Comparison of ENCODE assay signal across 20 mouse cellular contexts in the genomic region with DNA sequence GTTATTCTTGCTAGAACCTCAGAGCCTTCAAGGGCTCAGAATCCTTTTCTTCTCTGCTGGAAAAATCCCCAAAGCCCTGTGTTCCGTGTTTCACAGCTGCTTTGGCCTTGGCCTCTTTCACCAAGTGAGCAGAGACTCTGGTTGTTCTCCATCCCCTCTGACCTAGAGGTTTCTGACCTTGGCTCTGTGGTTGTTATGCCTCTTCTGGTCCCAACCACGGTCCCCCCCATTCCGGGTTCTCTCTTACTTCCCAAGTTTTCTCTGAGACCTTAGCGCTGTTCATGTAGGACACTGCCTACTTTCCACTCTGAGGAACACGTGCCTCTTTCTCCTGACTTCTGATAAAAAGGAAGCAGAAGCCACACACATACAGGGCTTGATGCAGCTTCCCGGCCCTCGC. TPM values are rescaled to one million over a fixed set of nuclear protein-coding genes. Genes with fewer than 3 reads are reported as not detected.
DNase-seq lines count a peak whose midpoint lies in the region; ATAC-seq lines count a peak whose summit lies in the region.
"Had no signal": no experiment of that assay in that cellular context is flagged by ENCODE, and none has a peak within 500 bp of the region (broad histone marks: within the 10 kb centered on the region; RNA-seq: fewer than 3 reads in every experiment).

No protein-coding gene starts in this region.

- H3K4me1 ChIP-seq in midbrain, embryonic 16.5 days (ENCODE audit: control insufficient read depth, insufficient read depth, low read length) = no peaks in the 10 kb centered on the region
- H3K4me1 ChIP-seq: hindbrain, embryonic 10.5 days; hindbrain, embryonic 15.5 days had no signal

- no peaks in the 10 kb centered on the region for H3K27me3 ChIP-seq in midbrain, embryonic 16.5 days (ENCODE audit: control insufficient read depth, insufficient read depth, low read depth, low read length)
- H3K27me3 ChIP-seq: CH12.LX; embryonic facial prominence, embryonic 13.5 days; hindbrain, embryonic 15.5 days; Patski had no signal

- H3K9ac ChIP-seq in midbrain, embryonic 16.5 days (ENCODE audit: low read depth, low read length) = no peak overlapping the region
- H3K9ac ChIP-seq: embryonic facial prominence, embryonic 13.5 days; hindbrain, embryonic 15.5 days had no signal

- no peaks in the 10 kb centered on the region for H3K36me3 ChIP-seq in midbrain, embryonic 16.5 days (ENCODE audit: control insufficient read depth, insufficient read depth, low read length)
- H3K36me3 ChIP-seq: embryonic facial prominence, embryonic 13.5 days; hindbrain, embryonic 10.5 days; hindbrain, embryonic 15.5 days had no signal

- ATAC-seq in midbrain, embryonic 16.5 days = no peak
- ATAC-seq: activated CD4-positive, CD25-positive, alpha-beta regulatory T cell, adult 4 months; forebrain, embryonic 14.5 days; intestine, embryonic 16.5 days; Patski had no signal

- H3K4me3 ChIP-seq in midbrain, embryonic 16.5 days (ENCODE audit: low read depth, low read length) = no peak overlapping the region
- H3K4me3 ChIP-seq: embryonic facial prominence, embryonic 13.5 days; hindbrain, embryonic 10.5 days; hindbrain, embryonic 15.5 days had no signal

- intact Hi-C loops in heart, postnatal 25 days (cut with DNase I) = no loop called here

- H3K9me3 ChIP-seq in midbrain, embryonic 16.5 days (replicated peaks; ENCODE audit: control insufficient read depth, low read length, poor library complexity, severe bottlenecking) = no peaks in the 10 kb centered on the region
- H3K9me3 ChIP-seq: embryonic facial prominence, embryonic 13.5 days; hindbrain, embryonic 15.5 days had no signal

- H3K4me2 ChIP-seq in midbrain, embryonic 16.5 days (ENCODE audit: low read length) = no peak overlapping the region
- H3K4me2 ChIP-seq: embryonic facial prominence, embryonic 13.5 days; hindbrain, embryonic 15.5 days had no signal

- 84% methylated on average over 7 of the region's 7 CpGs for WGBS in midbrain, embryonic 16.5 days

- peak; percentile 35 for DNase-seq in adrenal gland, adult 8-10 months
- no peak for DNase-seq in adrenal gland, postnatal 4 days (ENCODE audit: low spot score in 2 of 2)
- peak; percentile 33 to 43 for DNase-seq in heart, adult 18-20 months
- DNase-seq in heart, postnatal 25 days (ENCODE audit: low spot score) = no peak
- DNase-seq in adrenal gland, postnatal 36 days = peak; percentile 44 to 48
- DNase-seq in spleen, adult 12 weeks (ENCODE audit: low spot score) = no peak
- DNase-seq: cerebellum, adult 18-20 months; cerebellum, adult 9-11 months; cerebellum, postnatal 36 days; heart, postnatal 14 days; kidney, adult 2 months had no signal

- H3K27ac ChIP-seq in midbrain, embryonic 16.5 days (ENCODE audit: low read length) = no peak overlapping the region
- H3K27ac ChIP-seq: hindbrain, embryonic 10.5 days; hindbrain, embryonic 15.5 days had no signal

RNA-seq across cellular contexts. Expression of a gene that starts 44.2 kb away (rescaled TPM):
- 10 to 100 TPM; 68.7 to 86.7 (median 74.9) TPM for total RNA-seq in adrenal gland, adult 8-10 months (2022)
- 10 to 100 TPM; 78.2 to 91.7 TPM for total RNA-seq in adrenal gland, postnatal 4 days (2021)
- total RNA-seq in heart, adult 18-20 months (2021) = 10 to 100 TPM; 40.3 to 41.1 TPM
- 10 to 100 TPM; 41.4 to 41.9 TPM for total RNA-seq in heart, postnatal 25 days (2021)
- 10 to 100 TPM; 68.6 to 71.0 TPM for total RNA-seq in adrenal gland, postnatal 36 days (2021)
- polyA plus RNA-seq in midbrain, embryonic 16.5 days (2015; fragmentation: Nextera tagmentation; extraction: Ambion mirVana) = 45.0 and 47.9 TPM in 2 replicates

Comparison
In these comparisons a context has a peak if more than half of its experiments do, and no peak if none do; other contexts are left out.
1. DNase-seq: peak in adrenal gland, adult 8-10 months (single experiment), heart, adult 18-20 months (2 of 2) and adrenal gland, postnatal 36 days (2 of 2); none in adrenal gland, postnatal 4 days (0 of 2), heart, postnatal 25 days (single experiment) and spleen, adult 12 weeks (single experiment).